In the genomic region with DNA sequence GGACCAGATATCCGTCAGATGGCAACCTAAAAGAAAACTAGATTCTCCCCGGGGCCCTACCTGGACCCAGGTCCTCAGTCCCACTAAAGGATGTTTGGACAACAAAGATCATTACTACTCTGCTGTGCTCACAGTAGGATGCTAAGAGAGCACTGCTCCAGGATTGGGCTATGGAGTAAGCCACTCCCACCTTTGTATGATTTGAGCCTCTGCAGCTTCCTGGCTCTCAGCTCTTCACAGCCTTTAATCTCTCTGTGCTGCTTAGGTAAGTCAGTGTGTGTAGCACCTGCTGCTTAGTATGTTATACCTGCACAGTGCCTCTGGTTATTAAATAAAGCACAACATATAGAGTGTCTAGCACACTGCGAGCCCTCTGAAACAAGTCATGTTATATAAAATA, we compare ENCODE assay signal across 24 mouse cellular contexts.
DNase-seq lines count a peak whose midpoint lies in the region; ATAC-seq lines count a peak whose summit lies in the region.
"Had no signal": no experiment of that assay in that cellular context is flagged by ENCODE, and none has a peak within 500 bp of the region (broad histone marks: within the 10 kb centered on the region; RNA-seq: fewer than 3 reads in every experiment).

No protein-coding gene starts in this region.

- no peak overlapping the region for H3K9ac ChIP-seq in neural tube, embryonic 15.5 days (replicated peaks)
- H3K9ac ChIP-seq: heart, embryonic 12.5 days; hindbrain, embryonic 13.5 days; liver, embryonic 14.5 days; lung, embryonic 15.5 days; midbrain, embryonic 13.5 days; neural tube, embryonic 12.5 days had no signal

- no peak overlapping the region for H3K27ac ChIP-seq in neural tube, embryonic 15.5 days (replicated peaks)
- H3K27ac ChIP-seq: hindbrain, embryonic 13.5 days; liver, embryonic 14.5 days; lung, embryonic 15.5 days; midbrain, embryonic 13.5 days; neural tube, embryonic 12.5 days had no signal

- DNase-seq in neural tube, embryonic 10.5 days (ENCODE audit: extremely low spot score, low spot score): no peak
- peak; percentile 76 for DNase-seq in CD4-positive, CD25-positive, alpha-beta regulatory T cell, adult 2 months (ENCODE audit: low read depth, low spot score)
- peak; percentile 31 for DNase-seq in T-cell, adult 2 months (ENCODE audit: low spot score)
- peak; percentile 23 for DNase-seq in thymus, postnatal 4 days
- no peak for DNase-seq in adrenal gland, adult (ENCODE audit: inconsistent age in 2 of 2, low spot score in 1 of 2)
- DNase-seq: adrenal gland, adult 8-10 months; B cell, adult 2 months; cerebellum, adult 9-10 months; cerebellum, postnatal 36 days; gastrocnemius, postnatal 25 days; heart, adult 11 months; heart, postnatal 4 days; kidney, adult 11 months; kidney, postnatal 14 days; layer of hippocampus, adult 9-11 months; liver had no signal

- H3K36me3 ChIP-seq in neural tube, embryonic 15.5 days: no peaks in the 10 kb centered on the region
- H3K36me3 ChIP-seq: heart, embryonic 12.5 days; hindbrain, embryonic 13.5 days; lung, embryonic 15.5 days; midbrain, embryonic 13.5 days; neural tube, embryonic 12.5 days had no signal

- no peak overlapping the region for H3K4me3 ChIP-seq in neural tube, embryonic 15.5 days (replicated peaks)
- H3K4me3 ChIP-seq: heart, embryonic 12.5 days; hindbrain, embryonic 13.5 days; lung, embryonic 15.5 days; midbrain, embryonic 13.5 days; neural tube, embryonic 12.5 days had no signal

- ATAC-seq in neural tube, embryonic 15.5 days (ENCODE audit: low FRiP score): peak; percentile 50; the same call in 1 of the 2 replicates
- ATAC-seq: forebrain, embryonic 14.5 days; midbrain, embryonic 13.5 days had no signal

- WGBS in neural tube, embryonic 15.5 days: 83% methylated on average over 3 of the region's 3 CpGs

- H3K27me3 ChIP-seq in neural tube, embryonic 15.5 days (replicated peaks): no peaks in the 10 kb centered on the region
- H3K27me3 ChIP-seq: heart, embryonic 12.5 days; hindbrain, embryonic 13.5 days; lung, embryonic 15.5 days; midbrain, embryonic 13.5 days; neural tube, embryonic 12.5 days had no signal

- no peaks in the 10 kb centered on the region for H3K9me3 ChIP-seq in neural tube, embryonic 15.5 days (replicated peaks)
- H3K9me3 ChIP-seq: hindbrain, embryonic 13.5 days; lung, embryonic 15.5 days; midbrain, embryonic 13.5 days; neural tube, embryonic 12.5 days had no signal

- no peak overlapping the region for H3K4me2 ChIP-seq in neural tube, embryonic 15.5 days
- H3K4me2 ChIP-seq: heart, embryonic 12.5 days; hindbrain, embryonic 13.5 days; lung, embryonic 15.5 days; midbrain, embryonic 13.5 days; neural tube, embryonic 12.5 days had no signal

- no peaks in the 10 kb centered on the region for H3K4me1 ChIP-seq in neural tube, embryonic 15.5 days
- H3K4me1 ChIP-seq: hindbrain, embryonic 13.5 days; midbrain, embryonic 13.5 days; neural tube, embryonic 12.5 days had no signal

Comparison
In these comparisons a context has a peak if more than half of its experiments do, and no peak if none do; other contexts are left out.
1. DNase-seq: peak in CD4-positive, CD25-positive, alpha-beta regulatory T cell, adult 2 months (single experiment), T-cell, adult 2 months (single experiment) and thymus, postnatal 4 days (single experiment); none in neural tube, embryonic 10.5 days (single experiment) and adrenal gland, adult (0 of 2).